In the genomic region with DNA sequence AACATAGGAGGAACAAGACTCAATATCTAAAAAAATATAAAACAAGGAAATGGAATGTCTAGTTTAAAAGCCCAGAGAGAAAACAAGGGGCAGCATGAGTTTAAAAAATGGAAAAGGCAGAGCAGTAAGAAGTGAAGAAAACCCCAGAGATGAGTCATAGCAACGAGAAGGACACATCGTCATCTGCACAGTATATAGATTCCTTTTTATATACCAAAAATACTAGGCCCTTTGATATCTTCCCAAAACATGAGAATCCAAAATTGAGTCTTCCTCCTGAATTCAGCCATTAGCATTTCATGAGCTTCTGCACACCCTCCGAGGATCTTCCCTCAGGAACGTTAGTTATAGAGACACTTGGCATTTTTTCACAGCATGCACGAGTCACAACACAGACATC, we compare ENCODE assay signal across 17 mouse cellular contexts.
"Had no signal": no experiment of that assay in that cellular context is flagged by ENCODE, and none has a peak within 500 bp of the region (broad histone marks: within the 10 kb centered on the region; RNA-seq: fewer than 3 reads in every experiment).

No protein-coding gene starts in this region.

- H3K4me1 ChIP-seq: midbrain, embryonic 10.5 days; midbrain, embryonic 12.5 days; midbrain, embryonic 15.5 days; neural tube, embryonic 13.5 days; neural tube, embryonic 15.5 days; stomach, embryonic 15.5 days had no signal

- DNase-seq: lung, adult 18-20 months; lung, embryonic 14.5 days; lung, postnatal 10 days; lung, postnatal 4 days; right cerebral cortex, postnatal 25 days; thymus, adult 18-20 months; thymus, postnatal 14 days; thymus, postnatal 36 days had no signal

- ATAC-seq: midbrain, embryonic 15.5 days had no signal

- H3K27ac ChIP-seq: liver, embryonic 14.5 days; midbrain, embryonic 10.5 days; midbrain, embryonic 12.5 days; midbrain, embryonic 15.5 days; neural tube, embryonic 13.5 days; neural tube, embryonic 15.5 days; stomach, embryonic 15.5 days; stomach, postnatal 0 days had no signal

- H3K4me3 ChIP-seq: midbrain, embryonic 10.5 days; midbrain, embryonic 12.5 days; midbrain, embryonic 15.5 days; myocyte; neural tube, embryonic 13.5 days; neural tube, embryonic 15.5 days; stomach, embryonic 15.5 days had no signal

- H3K27me3 ChIP-seq: midbrain, embryonic 12.5 days; midbrain, embryonic 15.5 days; neural tube, embryonic 13.5 days; neural tube, embryonic 15.5 days; stomach, embryonic 15.5 days had no signal

- H3K4me2 ChIP-seq: lung, embryonic 14.5 days; midbrain, embryonic 12.5 days; midbrain, embryonic 15.5 days; neural tube, embryonic 13.5 days; neural tube, embryonic 15.5 days; stomach, embryonic 15.5 days had no signal

- H3K36me3 ChIP-seq: midbrain, embryonic 10.5 days; midbrain, embryonic 12.5 days; midbrain, embryonic 15.5 days; neural tube, embryonic 13.5 days; neural tube, embryonic 15.5 days; stomach, embryonic 15.5 days had no signal

- H3K9me3 ChIP-seq: midbrain, embryonic 10.5 days; midbrain, embryonic 12.5 days; midbrain, embryonic 15.5 days; neural tube, embryonic 13.5 days; neural tube, embryonic 15.5 days; stomach, embryonic 15.5 days had no signal

- H3K9ac ChIP-seq: liver, embryonic 14.5 days; lung, embryonic 14.5 days; midbrain, embryonic 12.5 days; midbrain, embryonic 15.5 days; neural tube, embryonic 13.5 days; neural tube, embryonic 15.5 days; stomach, embryonic 15.5 days had no signal
